ENCODE assay signal across 8 mouse cellular contexts in genomic region chr11:105125735-105126519, GRCm38 (mm10). TPM values are rescaled to one million over a fixed set of nuclear protein-coding genes. Genes with fewer than 3 reads are reported as not detected.
DNase-seq lines count a peak whose midpoint lies in the region; ATAC-seq and TF ChIP-seq lines count a peak whose summit lies in the region.

TSS of gene Mettl2 (plus strand) at chr11:105126425.

- peak within 1 kb of the TSS; percentile 97 for H3K4me3 ChIP-seq in bone marrow, adult 2 months (replicated peaks; ENCODE audit: control insufficient read depth, low read depth, low read length)
- peak within 1 kb of the TSS; percentile 91 for H3K4me3 ChIP-seq in embryonic facial prominence, embryonic 15.5 days (replicated peaks)
- H3K4me3 ChIP-seq in limb, embryonic 14.5 days (replicated peaks; ENCODE audit: low read length): peak within 1 kb of the TSS; percentile 97
- peak within 1 kb of the TSS; percentile 84 for H3K4me3 ChIP-seq in midbrain, postnatal 0 days (ENCODE audit: low read depth, low read length)

- H3K4me2 ChIP-seq in embryonic facial prominence, embryonic 15.5 days (replicated peaks): peak within 1 kb of the TSS; percentile 80
- H3K4me2 ChIP-seq in limb, embryonic 14.5 days (replicated peaks; ENCODE audit: low read depth, low read length, severe bottlenecking): peak within 1 kb of the TSS; percentile 90
- H3K4me2 ChIP-seq in midbrain, postnatal 0 days (ENCODE audit: low read depth, low read length, poor library complexity, severe bottlenecking): peak within 1 kb of the TSS; percentile 71

- H3K9ac ChIP-seq in embryonic facial prominence, embryonic 15.5 days: peak within 1 kb of the TSS; percentile 63
- peak within 1 kb of the TSS; percentile 74 for H3K9ac ChIP-seq in limb, embryonic 14.5 days (ENCODE audit: low read depth, low read length, severe bottlenecking)
- H3K9ac ChIP-seq in midbrain, postnatal 0 days (replicated peaks; ENCODE audit: low read length, poor library complexity, severe bottlenecking): peak within 1 kb of the TSS; percentile 73

- H3K9me3 ChIP-seq in embryonic facial prominence, embryonic 15.5 days (replicated peaks): no peaks in the 10 kb centered on the region
- H3K9me3 ChIP-seq in limb, embryonic 14.5 days (ENCODE audit: control insufficient read depth, low read length): no peaks in the 10 kb centered on the region
- H3K9me3 ChIP-seq in midbrain, postnatal 0 days (ENCODE audit: low read length): no peaks in the 10 kb centered on the region

- 2% methylated on average over 38 of the region's 38 CpGs for WGBS in bone marrow, adult 2 months
- under 1% methylated on average over 37 of the region's 38 CpGs for WGBS in embryonic facial prominence, embryonic 15.5 days
- 1% methylated on average over 29 of the region's 38 CpGs for WGBS in limb, embryonic 14.5 days
- 1% methylated on average over 26 of the region's 38 CpGs for WGBS in midbrain, postnatal 0 days

- peaks cover 16% of the 10 kb centered on the region; the same call in 1 of the 2 replicates for H3K36me3 ChIP-seq in embryonic facial prominence, embryonic 15.5 days
- H3K36me3 ChIP-seq in limb, embryonic 14.5 days (ENCODE audit: control insufficient read depth, insufficient read depth, low read length): peaks cover 14% of the 10 kb centered on the region
- 0 out of 2 replicates have a peak, but pooled peaks cover under 1% of the 10 kb centered on the region for H3K36me3 ChIP-seq in midbrain, postnatal 0 days (ENCODE audit: insufficient read depth, low read length)

- DNase-seq in 416B (ENCODE audit: low read depth): peak; percentile 91
- DNase-seq in heart, adult 8-10 months (ENCODE audit: low spot score): peak; percentile 72
- peak; percentile 78 for DNase-seq in kidney, adult 9 months
- peak; percentile 85 for DNase-seq in limb, embryonic 14.5 days (ENCODE audit: low spot score)
- DNase-seq in midbrain, postnatal 0 days (ENCODE audit: low spot score): peak; percentile 91
- DNase-seq in spleen, postnatal 14 days (ENCODE audit: low spot score in 2 of 2): peak; percentile 57 to 76

- peak within 1 kb of the TSS; percentile 73 for H3K27ac ChIP-seq in bone marrow, adult 2 months (ENCODE audit: control insufficient read depth, insufficient read depth, low read depth, low read length, poor library complexity)
- H3K27ac ChIP-seq in embryonic facial prominence, embryonic 15.5 days (replicated peaks): peak within 1 kb of the TSS; percentile 79
- H3K27ac ChIP-seq in limb, embryonic 14.5 days (replicated peaks; ENCODE audit: low read depth, low read length): no peak within 1 kb of the TSS
- H3K27ac ChIP-seq in midbrain, postnatal 0 days (ENCODE audit: low read depth, low read length): peak within 1 kb of the TSS; percentile 70

- no peaks in the 10 kb centered on the region for H3K27me3 ChIP-seq in embryonic facial prominence, embryonic 15.5 days
- no peaks in the 10 kb centered on the region for H3K27me3 ChIP-seq in limb, embryonic 14.5 days (ENCODE audit: control insufficient read depth, insufficient read depth, low read length)
- no peaks in the 10 kb centered on the region for H3K27me3 ChIP-seq in midbrain, postnatal 0 days (ENCODE audit: insufficient read depth, low read length)

- peak; percentile 72 for TF ChIP-seq CTCF in bone marrow, adult 2 months (IDR thresholded peaks at IDR 0.05; ENCODE audit: control insufficient read depth, insufficient read depth, low read length)
- TF ChIP-seq CTCF in midbrain, postnatal 0 days (IDR thresholded peaks at IDR 0.05): peak; percentile 85

- ATAC-seq in embryonic facial prominence, embryonic 15.5 days (ENCODE audit: insufficient number of reproducible peaks, low FRiP score, low TSS enrichment, low read depth): peak; percentile 88
- peak; percentile 91 for ATAC-seq in limb, embryonic 14.5 days (ENCODE audit: low FRiP score, low read depth)
- peak; percentile 93 for ATAC-seq in midbrain, postnatal 0 days (ENCODE audit: low FRiP score)

- H3K4me1 ChIP-seq in bone marrow, adult 2 months (ENCODE audit: control insufficient read depth, insufficient read depth, low read length): no peaks in the 10 kb centered on the region; the same call in 1 of the 2 replicates
- H3K4me1 ChIP-seq in embryonic facial prominence, embryonic 15.5 days: peaks cover 12% of the 10 kb centered on the region
- peaks cover 7% of the 10 kb centered on the region for H3K4me1 ChIP-seq in limb, embryonic 14.5 days (ENCODE audit: control insufficient read depth, insufficient read depth, low read length)
- H3K4me1 ChIP-seq in midbrain, postnatal 0 days (ENCODE audit: insufficient read depth, low read length): peaks cover 8% of the 10 kb centered on the region

- TF ChIP-seq POLR2A in bone marrow, adult 2 months (IDR thresholded peaks at IDR 0.05; ENCODE audit: borderline replicate concordance, control insufficient read depth, low read depth, low read length): 0 out of 2 replicates have a peak, but pooled peaks have one; percentile 32
- TF ChIP-seq POLR2A in limb, embryonic 14.5 days (IDR thresholded peaks at IDR 0.05; ENCODE audit: borderline replicate concordance, extremely low read depth, insufficient read depth, insufficient read length): 0 out of 2 replicates have a peak, but pooled peaks have one; percentile 26

RNA-seq across cellular contexts. Expression of gene Mettl2, which starts in this region (rescaled TPM):
- polyA plus RNA-seq in bone marrow, adult 2 months (2011; ENCODE audit: insufficient read depth, insufficient read length, low replicate concordance, missing spikeins): 3.3 and 4.5 TPM in 2 replicates
- 35.1 and 38.2 TPM in 2 replicates for polyA plus RNA-seq in embryonic facial prominence, embryonic 15.5 days (2015; fragmentation: Nextera tagmentation; extraction: Ambion mirVana)
- 10 to 100 TPM in 1 of 4 experiments, 1 to 10 TPM in 3; 8.6 to 10.0 (median 9.0) TPM for total RNA-seq in heart, adult 8-10 months (2022)
- polyA plus RNA-seq in limb, embryonic 14.5 days (2012; rRNA removed): 41.4 and 46.7 TPM in 2 replicates
- polyA plus RNA-seq in limb, embryonic 14.5 days (2014; fragmentation: Nextera tagmentation; extraction: Ambion mirVana): 31.9 and 41.4 TPM in 2 replicates
- 25.2 and 28.0 TPM in 2 replicates for total RNA-seq in midbrain, postnatal 0 days (2014; rRNA removed)
- 30.0 and 35.6 TPM in 2 replicates for polyA plus RNA-seq in midbrain, postnatal 0 days (2015; fragmentation: Nextera tagmentation; extraction: Ambion mirVana)
